Comparison of ENCODE assay signal across 14 mouse cellular contexts in genomic region chr2:70642971-70643565, GRCm38 (mm10). TPM values are rescaled to one million over a fixed set of nuclear protein-coding genes. Genes with fewer than 3 reads are reported as not detected.
DNase-seq lines count a peak whose midpoint lies in the region; ATAC-seq lines count a peak whose summit lies in the region.
"Had no signal": no experiment of that assay in that cellular context is flagged by ENCODE, and none has a peak within 500 bp of the region (broad histone marks: within the 10 kb centered on the region; RNA-seq: fewer than 3 reads in every experiment).

No protein-coding gene starts in this region.

- no peaks in the 10 kb centered on the region for H3K9me3 ChIP-seq in forebrain, embryonic 14.5 days (replicated peaks; ENCODE audit: control insufficient read depth, low read length)
- H3K9me3 ChIP-seq in forebrain, embryonic 11.5 days (ENCODE audit: control insufficient read depth, low read length) = no peaks in the 10 kb centered on the region
- H3K9me3 ChIP-seq in kidney, embryonic 16.5 days (ENCODE audit: low read length) = no peaks in the 10 kb centered on the region
- H3K9me3 ChIP-seq: intestine, embryonic 15.5 days had no signal

- H3K4me2 ChIP-seq in forebrain, embryonic 14.5 days (ENCODE audit: low read length) = no peak overlapping the region
- H3K4me2 ChIP-seq in forebrain, embryonic 11.5 days (ENCODE audit: low read depth, low read length, severe bottlenecking) = no peak overlapping the region
- H3K4me2 ChIP-seq in kidney, embryonic 16.5 days (replicated peaks; ENCODE audit: low read depth, low read length) = no peak overlapping the region
- H3K4me2 ChIP-seq: heart, embryonic 11.5 days; intestine, embryonic 15.5 days had no signal

- no peaks in the 10 kb centered on the region; the same call in 1 of the 2 replicates for H3K4me1 ChIP-seq in forebrain, embryonic 14.5 days (ENCODE audit: control insufficient read depth, insufficient read depth, low read length)
- no peaks in the 10 kb centered on the region; the same call in 1 of the 2 replicates for H3K4me1 ChIP-seq in forebrain, embryonic 11.5 days (replicated peaks; ENCODE audit: control insufficient read depth, insufficient read depth, low read length)
- 0 out of 2 replicates have a peak, but pooled peaks cover 6% of the 10 kb centered on the region for H3K4me1 ChIP-seq in kidney, embryonic 16.5 days (ENCODE audit: insufficient read depth, low read length)
- peaks cover 2% of the 10 kb centered on the region; the same call in 1 of the 2 replicates for H3K4me1 ChIP-seq in brown adipose tissue, adult 24 weeks (ENCODE audit: control insufficient read depth, insufficient read depth, insufficient read length, low read length)
- H3K4me1 ChIP-seq: intestine, embryonic 15.5 days had no signal

- DNase-seq in forebrain, embryonic 14.5 days (ENCODE audit: low spot score) = peak; percentile 41
- no peak for DNase-seq in forebrain, embryonic 11.5 days (ENCODE audit: low spot score)
- peak; percentile 25 for DNase-seq in kidney, adult 9 months
- peak; percentile 15 for DNase-seq in lung, postnatal 36 days
- DNase-seq in urinary bladder, adult 18-20 months (ENCODE audit: low spot score in 2 of 2) = no peak
- DNase-seq in layer of hippocampus, adult 9-10 months (ENCODE audit: low spot score) = no peak
- DNase-seq: adrenal gland, postnatal 14 days; cerebellum, adult 8-10 months; liver, postnatal 0 days; right cerebral cortex, postnatal 25 days had no signal

- H3K27ac ChIP-seq in forebrain, embryonic 14.5 days (ENCODE audit: low read depth, low read length) = no peak overlapping the region
- H3K27ac ChIP-seq in forebrain, embryonic 11.5 days (ENCODE audit: low read depth, low read length) = no peak overlapping the region
- no peak overlapping the region for H3K27ac ChIP-seq in kidney, embryonic 16.5 days (ENCODE audit: low read length)
- H3K27ac ChIP-seq in brown adipose tissue, adult 24 weeks (replicated peaks; ENCODE audit: low read depth, low read length) = peak overlapping the region; percentile 31
- H3K27ac ChIP-seq: intestine, embryonic 15.5 days had no signal

- ATAC-seq in forebrain, embryonic 14.5 days = no peak
- no peak for ATAC-seq in forebrain, embryonic 11.5 days (replicated peaks; ENCODE audit: low FRiP score)
- no peak for ATAC-seq in kidney, embryonic 16.5 days (ENCODE audit: low FRiP score, low TSS enrichment)
- ATAC-seq: intestine, embryonic 15.5 days; liver, postnatal 0 days had no signal

- H3K27me3 ChIP-seq in forebrain, embryonic 14.5 days (replicated peaks; ENCODE audit: control insufficient read depth, insufficient read depth, low read length) = no peaks in the 10 kb centered on the region
- H3K27me3 ChIP-seq in forebrain, embryonic 11.5 days (ENCODE audit: control insufficient read depth, insufficient read depth, low read length) = no peaks in the 10 kb centered on the region
- no peaks in the 10 kb centered on the region for H3K27me3 ChIP-seq in kidney, embryonic 16.5 days (ENCODE audit: insufficient read depth, low read length)
- H3K27me3 ChIP-seq: intestine, embryonic 15.5 days had no signal

- H3K4me3 ChIP-seq in forebrain, embryonic 14.5 days (ENCODE audit: low read depth, low read length) = no peak overlapping the region
- no peak overlapping the region for H3K4me3 ChIP-seq in forebrain, embryonic 11.5 days (ENCODE audit: low read depth, low read length)
- H3K4me3 ChIP-seq in kidney, embryonic 16.5 days (ENCODE audit: low read length) = no peak overlapping the region
- H3K4me3 ChIP-seq in brown adipose tissue, adult 24 weeks (ENCODE audit: insufficient read depth, low read depth, low read length) = no peak overlapping the region
- H3K4me3 ChIP-seq: intestine, embryonic 15.5 days had no signal

- H3K36me3 ChIP-seq in forebrain, embryonic 14.5 days (ENCODE audit: control insufficient read depth, insufficient read depth, low read length) = no peaks in the 10 kb centered on the region
- no peaks in the 10 kb centered on the region for H3K36me3 ChIP-seq in forebrain, embryonic 11.5 days (ENCODE audit: control insufficient read depth, insufficient read depth, low read length)
- H3K36me3 ChIP-seq in kidney, embryonic 16.5 days (ENCODE audit: insufficient read depth, low read length) = no peaks in the 10 kb centered on the region
- H3K36me3 ChIP-seq: intestine, embryonic 15.5 days had no signal

- 48% methylated on average over 16 of the region's 16 CpGs for WGBS in forebrain, embryonic 14.5 days
- WGBS in forebrain, embryonic 11.5 days = 52% methylated on average over 16 of the region's 16 CpGs
- WGBS in kidney, embryonic 16.5 days = 36% methylated on average over 16 of the region's 16 CpGs

- H3K9ac ChIP-seq in forebrain, embryonic 14.5 days (ENCODE audit: low read length) = no peak overlapping the region
- H3K9ac ChIP-seq in forebrain, embryonic 11.5 days (ENCODE audit: low read length) = no peak overlapping the region
- no peak overlapping the region for H3K9ac ChIP-seq in kidney, embryonic 16.5 days (replicated peaks; ENCODE audit: low read length)
- H3K9ac ChIP-seq: intestine, embryonic 15.5 days; liver, postnatal 0 days had no signal

RNA-seq across cellular contexts. Expression of gene Gorasp2, which starts 18.3 kb away (rescaled TPM):
- polyA plus RNA-seq in forebrain, embryonic 14.5 days (2014; fragmentation: Nextera tagmentation; extraction: Ambion mirVana) = 128 and 130 TPM in 2 replicates
- 150 and 164 TPM in 2 replicates for polyA plus RNA-seq in forebrain, embryonic 11.5 days (2014; fragmentation: Nextera tagmentation; extraction: Ambion mirVana)
- polyA plus RNA-seq in kidney, embryonic 16.5 days (2015; fragmentation: Nextera tagmentation; extraction: Ambion mirVana) = 176 and 182 TPM in 2 replicates
- polyA plus RNA-seq in brown adipose tissue, adult 24 weeks (2012; ENCODE audit: insufficient read depth, insufficient read length, missing spikeins) = 42.7 and 54.2 TPM in 2 replicates

RNA-seq across cellular contexts. Expression of gene Gm26558, which starts 18.8 kb away (rescaled TPM):
- polyA plus RNA-seq in forebrain, embryonic 14.5 days (2014; fragmentation: Nextera tagmentation; extraction: Ambion mirVana) = 2.6 TPM in 2 replicates
- polyA plus RNA-seq in forebrain, embryonic 11.5 days (2014; fragmentation: Nextera tagmentation; extraction: Ambion mirVana) = 4.2 and 4.8 TPM in 2 replicates
- 3.8 and 4.0 TPM in 2 replicates for polyA plus RNA-seq in kidney, embryonic 16.5 days (2015; fragmentation: Nextera tagmentation; extraction: Ambion mirVana)
- polyA plus RNA-seq in brown adipose tissue, adult 24 weeks (2012; ENCODE audit: insufficient read depth, insufficient read length, missing spikeins) = not detected in 2 replicates

Comparison
In these comparisons a context has a peak if more than half of its experiments do, and no peak if none do; other contexts are left out.
1. DNase-seq: peak in forebrain, embryonic 14.5 days (single experiment), kidney, adult 9 months (single experiment) and lung, postnatal 36 days (single experiment); none in forebrain, embryonic 11.5 days (single experiment), urinary bladder, adult 18-20 months (0 of 2) and layer of hippocampus, adult 9-10 months (single experiment).